Comparison of ENCODE assay signal across 8 mouse cellular contexts in genomic region chr13:55622649-55623541, GRCm38 (mm10). TPM values are rescaled to one million over a fixed set of nuclear protein-coding genes. Genes with fewer than 3 reads are reported as not detected.
DNase-seq lines count a peak whose midpoint lies in the region; ATAC-seq lines count a peak whose summit lies in the region.

Caml (plus strand) TSS chr13:55623005.

- under 1% methylated on average over 59 of the region's 59 CpGs for WGBS in hindbrain, embryonic 16.5 days
- WGBS in macrophage (ENCODE audit: missing documents), result under 1% methylated on average over 59 of the region's 59 CpGs

- no peaks in the 10 kb centered on the region for H3K36me3 ChIP-seq in hindbrain, embryonic 16.5 days (ENCODE audit: control insufficient read depth, insufficient read depth, low read length)
- peaks cover 14% of the 10 kb centered on the region; the same call in 1 of the 2 replicates for H3K36me3 ChIP-seq in macrophage (ENCODE audit: inconsistent target)

- H3K9me3 ChIP-seq in hindbrain, embryonic 16.5 days (ENCODE audit: control insufficient read depth, low read length), result no peaks in the 10 kb centered on the region

- peak within 1 kb of the TSS; percentile 96 for H3K27ac ChIP-seq in hindbrain, embryonic 16.5 days (ENCODE audit: low read depth, low read length)
- peak within 1 kb of the TSS; percentile 89 for H3K27ac ChIP-seq in macrophage

- ATAC-seq in hindbrain, embryonic 16.5 days, result peak; percentile 98

- H3K9ac ChIP-seq in hindbrain, embryonic 16.5 days (ENCODE audit: low read depth, low read length), result peak within 1 kb of the TSS; percentile 89

- H3K4me3 ChIP-seq in hindbrain, embryonic 16.5 days (ENCODE audit: low read length), result peak within 1 kb of the TSS; percentile 84
- peak within 1 kb of the TSS; percentile 82 for H3K4me3 ChIP-seq in macrophage (ENCODE audit: inconsistent target)

- H3K4me2 ChIP-seq in hindbrain, embryonic 16.5 days (ENCODE audit: low read length), result peak within 1 kb of the TSS; percentile 87

- no peaks in the 10 kb centered on the region for H3K27me3 ChIP-seq in hindbrain, embryonic 16.5 days (replicated peaks; ENCODE audit: control insufficient read depth, insufficient read depth, low read length)

- peaks cover 36% of the 10 kb centered on the region for H3K79me2 ChIP-seq in macrophage (ENCODE audit: inconsistent target)

- H3K4me1 ChIP-seq in hindbrain, embryonic 16.5 days (ENCODE audit: control insufficient read depth, insufficient read depth, low read depth, low read length), result peaks cover 24% of the 10 kb centered on the region

- peak; percentile 78 for DNase-seq in WW6 (ENCODE audit: low read depth, low spot score)
- peak; percentile 58 to 80 for DNase-seq in cerebellum, postnatal 4 days (ENCODE audit: low spot score in 2 of 2)
- peak; percentile 91 for DNase-seq in gastrocnemius, adult 18-20 months (ENCODE audit: low spot score)
- DNase-seq in left cerebral cortex, adult 18-20 months (ENCODE audit: low spot score in 2 of 2), result peak; percentile 78 to 86
- DNase-seq in right cerebral cortex, adult 18-20 months, result peak; percentile 90
- DNase-seq in urinary bladder, postnatal 10 days (ENCODE audit: low spot score), result peak; percentile 37

RNA-seq across cellular contexts. Expression of gene Caml, which starts in this region (rescaled TPM):
- total RNA-seq in gastrocnemius, adult 18-20 months (2021), result 1 to 10 TPM; 8.1 to 9.2 TPM
- polyA plus RNA-seq in hindbrain, embryonic 16.5 days (2015; fragmentation: Nextera tagmentation; extraction: Ambion mirVana), result 97.4 and 108 TPM in 2 replicates
- total RNA-seq in left cerebral cortex, adult 18-20 months (2021), result 10 to 100 TPM; 37.1 to 43.7 TPM
- 100 to 1,000 TPM in 2 of 26 experiments, 10 to 100 TPM in 24; 10.5 to 122 (median 45.4) TPM for total RNA-seq in macrophage (2018; cell fraction: chromatin; rRNA removed)
- 10 to 100 TPM; 21.5 to 38.5 (median 32.8) TPM for total RNA-seq in macrophage (2018; cell fraction: cytosol; rRNA removed)
- 100 to 1,000 TPM in 2 of 26 experiments, 10 to 100 TPM in 24; 14.6 to 118 (median 39.5) TPM for total RNA-seq in macrophage (2018; cell fraction: nucleus; rRNA removed)
- polyA plus RNA-seq in macrophage (2018), result 34.6 to 38.5 TPM (median 35.0 TPM) in 3 replicates

Comparison
In these comparisons a context has a peak if more than half of its experiments do, and no peak if none do; other contexts are left out.
1. Peak in every context shown above with its lines: DNase-seq, ATAC-seq, H3K4me3 ChIP-seq and H3K27ac ChIP-seq.
2. DNase-seq: peak in every context shown above with its lines; median percentile 91 in gastrocnemius, adult 18-20 months; 90 in right cerebral cortex, adult 18-20 months; 82 in left cerebral cortex, adult 18-20 months; 78 in WW6; 69 in cerebellum, postnatal 4 days; 37 in urinary bladder, postnatal 10 days.